Mouse (Mus musculus) liver, postnatal 0 days (tissue): ENCODE measurements at regions not wholly inside any gene's neighbourhood (a gene's known extent, or its start where the extent isn't known, plus 50 kb on each side); places are given as distances from the start of the nearest gene placed in this dataset.

Experiments used
- CTCF ChIP-seq: sonication (generic); IDR thresholded peaks from 2 replicates; pipeline ENCODE4 v1.5.1; 2016; ENCODE audit warnings: antibody characterized with exemption, low read depth
- EP300 ChIP-seq: IDR thresholded peaks from 2 replicates; pipeline ENCODE4 v1.6.1; 2016; ENCODE audit warnings: antibody characterized with exemption, low read depth, mild to moderate bottlenecking

DNA sequence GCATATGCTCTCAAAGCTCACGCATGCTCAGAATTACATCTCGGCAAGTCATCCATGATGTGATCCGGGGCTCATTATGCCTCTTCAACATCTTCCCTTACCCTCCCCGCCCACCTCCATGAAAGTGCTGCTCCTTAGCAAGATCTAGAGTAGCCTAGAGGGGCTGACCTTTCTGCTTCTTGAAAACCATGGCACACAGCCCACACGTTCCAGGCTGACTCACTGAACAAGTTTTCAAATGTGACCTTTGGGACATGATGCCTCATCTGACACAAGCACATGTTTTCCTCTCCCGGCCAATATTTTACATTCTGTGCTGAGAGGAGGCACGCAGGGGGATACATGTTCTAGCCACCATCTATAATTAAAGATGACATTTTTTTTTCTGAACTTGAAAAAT is 340.1 kb upstream of the Cdh11 start:
- TF ChIP-seq CTCF (no peak), EP300 (no peak)
